Mouse (Mus musculus) lung, adult 2 months (tissue): ENCODE measurements around the gene Vps8. TPM values are rescaled to one million over a fixed set of nuclear protein-coding genes. Genes with fewer than 3 reads are reported as not detected.

Source experiments
- DNase-seq: peaks from one replicate; pipeline ENCODE4 v3.0.0; 2022
- H3K4me1 ChIP-seq: fragments of 200-500 bp; 2 replicates; pipeline ENCODE4 v1.6.1; 2011; ENCODE audit warnings: low read length; ENCODE audit not compliant: control insufficient read depth, insufficient read depth
- H3K4me3 ChIP-seq: fragments of 200-500 bp; replicated peaks from 2 replicates; pipeline ENCODE3; 2011; ENCODE audit warnings: low read depth, mild to moderate bottlenecking, control low read depth, low read length; ENCODE audit errors: extremely low read depth
- CTCF ChIP-seq: fragments of 200-500 bp; IDR thresholded peaks from 2 replicates; pipeline ENCODE4 v1.5.1; 2011; ENCODE audit warnings: mild to moderate bottlenecking, low read length, control low read depth; ENCODE audit not compliant: insufficient read depth
- POLR2A ChIP-seq: fragments of 200-500 bp; IDR thresholded peaks from 2 replicates; pipeline ENCODE4 v1.6.1; 2011; ENCODE audit warnings: low read depth, mild to moderate bottlenecking, control low read depth, low read length, borderline replicate concordance; ENCODE audit errors: extremely low read depth
- WGBS: fragments of 180-500 bp; shearing (Covaris S2); methylation state at CpG from one replicate; pipeline ENCODE4 v1.1.7; 2018; 5-methylcytosine and 5-hydroxymethylcytosine counted together
- polyA plus RNA-seq: library from polyadenylated mRNA; depleted of rRNA; stranded (reverse); fragments of >200 nt; gene quantifications from 2 replicates; pipeline ENCODE4 v1.2.3, GENCODE M21; 2012

The Vps8 gene
- polyA plus RNA-seq, 1 experiment = 13.9 TPM

DNA sequence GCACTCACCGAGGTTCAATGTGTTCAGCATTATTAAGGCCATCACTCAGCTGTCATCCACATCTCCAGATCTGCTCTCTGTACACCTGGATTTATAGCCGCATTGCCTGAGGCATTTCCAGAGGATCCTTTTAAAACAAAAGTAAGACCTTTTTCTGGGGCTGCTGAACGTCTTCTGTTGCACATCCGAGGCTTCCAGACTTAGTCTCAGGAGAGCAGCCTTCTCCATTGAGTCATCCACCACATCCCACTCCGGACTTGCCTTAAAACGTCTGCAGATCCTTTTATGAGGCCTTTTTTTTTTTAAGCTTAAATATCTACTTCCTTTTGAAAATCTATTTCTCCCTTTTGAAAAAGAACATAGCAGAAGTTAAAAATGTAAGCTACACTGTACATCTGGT is 172.6 kb downstream of the Vps8 start:
- no peak for DNase-seq
- no peak for TF ChIP-seq CTCF
- TF ChIP-seq POLR2A = no peak
- H3K4me1 ChIP-seq = peaks cover 4% of the 10 kb centered on the region; the same call in 1 of the 2 replicates
- 71% methylated on average over 6 of the region's 6 CpGs for WGBS
- H3K4me3 ChIP-seq = no peak overlapping the region

DNA sequence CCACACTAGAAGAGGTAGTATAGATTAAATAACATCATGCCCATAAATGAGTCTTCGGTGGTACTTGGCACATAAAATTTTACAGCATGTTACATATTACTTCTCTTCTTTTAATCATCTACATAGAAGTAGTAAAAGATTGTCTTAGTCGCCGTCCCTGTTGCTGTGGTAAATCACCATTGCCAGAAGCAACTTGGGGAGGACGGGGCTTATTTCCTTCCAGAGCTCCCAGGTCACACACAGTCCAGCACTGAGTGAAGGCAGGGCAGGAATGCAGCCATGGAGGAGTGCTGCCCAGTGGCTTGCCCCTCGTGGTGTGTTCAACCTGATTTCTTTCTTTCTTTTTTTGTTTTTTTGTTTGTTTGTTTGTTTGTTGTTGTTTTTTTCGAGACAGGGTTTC is 181.4 kb downstream of the Vps8 start:
- 92% methylated on average over 6 of the region's 6 CpGs for WGBS
- no peak for TF ChIP-seq POLR2A
- TF ChIP-seq CTCF = no peak
- DNase-seq = no peak
- Histone ChIP-seq H3K4me3 (no peak overlapping the region), H3K4me1 (no peaks in the 10 kb centered on the region)

DNA sequence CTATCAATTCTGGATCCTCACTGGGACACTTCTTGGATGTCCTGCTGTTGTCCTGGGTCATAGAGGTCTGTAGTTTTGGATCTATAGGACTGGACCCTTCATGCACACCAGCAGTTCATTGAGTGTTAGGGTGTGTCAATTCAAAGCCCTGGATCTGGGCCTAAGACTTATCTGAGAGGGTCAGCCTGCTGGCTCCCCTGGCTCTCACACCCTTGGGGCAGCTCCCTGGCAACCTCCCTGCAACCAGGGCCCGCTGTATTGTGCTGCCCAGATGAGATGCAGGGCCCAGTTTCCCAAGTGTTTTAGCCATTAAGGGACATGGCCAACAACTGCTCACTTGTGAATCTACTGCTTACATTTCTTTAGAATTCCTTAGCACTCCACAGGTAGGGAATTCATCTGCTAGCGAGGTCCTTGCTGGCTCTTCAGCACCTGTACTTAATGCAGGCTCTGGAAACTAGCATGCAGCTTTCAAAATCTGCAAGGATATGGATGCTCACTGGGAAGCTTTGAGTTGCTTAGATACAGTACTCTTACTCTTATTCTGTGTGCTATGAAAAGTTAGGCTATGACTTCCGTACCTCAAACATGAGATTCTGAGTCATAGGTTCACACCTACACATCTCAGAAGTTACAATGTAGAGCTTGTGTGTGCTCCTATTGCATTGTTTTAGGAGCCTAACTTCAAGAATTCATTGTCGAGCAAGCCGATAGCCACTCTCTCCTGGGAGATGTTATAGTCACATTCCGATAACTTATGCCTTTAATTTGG is 183.5 kb downstream of the Vps8 start:
- Histone ChIP-seq H3K4me3 (no peak overlapping the region), H3K4me1 (no peaks in the 10 kb centered on the region)
- WGBS = 67% methylated on average over 6 of the region's 6 CpGs
- DNase-seq = no peak
- no peak for TF ChIP-seq CTCF
- no peak for TF ChIP-seq POLR2A

DNA sequence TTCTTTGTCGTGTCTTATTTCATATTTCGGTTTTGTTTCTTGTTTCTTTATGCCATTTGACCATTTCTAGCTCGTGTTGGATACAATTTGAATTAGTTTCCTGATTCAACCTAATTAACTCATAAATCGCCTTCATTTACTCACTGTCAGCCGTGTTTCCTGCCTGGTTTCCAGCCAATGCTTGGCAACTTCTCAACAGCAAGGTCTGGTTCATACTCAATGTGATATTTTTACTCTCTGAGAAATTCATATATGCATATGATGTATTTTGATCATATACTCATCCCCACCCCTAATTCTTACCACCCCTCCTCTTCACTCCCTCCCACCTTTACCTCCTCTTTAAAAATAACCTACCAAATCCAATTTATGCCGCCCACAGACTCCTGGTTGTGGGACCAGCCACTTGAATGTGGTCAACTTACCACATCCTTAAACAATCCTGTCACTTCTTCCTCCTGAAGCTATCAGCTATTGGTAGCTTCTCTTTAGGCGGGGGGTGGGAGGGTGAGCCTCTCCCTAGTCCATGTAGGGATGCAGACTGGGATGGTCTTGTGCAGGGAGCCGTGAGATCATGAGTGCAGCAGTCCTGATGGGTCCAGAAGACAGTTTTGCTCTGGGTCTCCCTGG is 184.2 kb downstream of the Vps8 start:
- 63% methylated on average over 8 of the region's 8 CpGs for WGBS
- no peak for TF ChIP-seq CTCF
- TF ChIP-seq POLR2A = no peak
- no peak overlapping the region for H3K4me3 ChIP-seq
- no peak for DNase-seq
- H3K4me1 ChIP-seq = no peaks in the 10 kb centered on the region

DNA sequence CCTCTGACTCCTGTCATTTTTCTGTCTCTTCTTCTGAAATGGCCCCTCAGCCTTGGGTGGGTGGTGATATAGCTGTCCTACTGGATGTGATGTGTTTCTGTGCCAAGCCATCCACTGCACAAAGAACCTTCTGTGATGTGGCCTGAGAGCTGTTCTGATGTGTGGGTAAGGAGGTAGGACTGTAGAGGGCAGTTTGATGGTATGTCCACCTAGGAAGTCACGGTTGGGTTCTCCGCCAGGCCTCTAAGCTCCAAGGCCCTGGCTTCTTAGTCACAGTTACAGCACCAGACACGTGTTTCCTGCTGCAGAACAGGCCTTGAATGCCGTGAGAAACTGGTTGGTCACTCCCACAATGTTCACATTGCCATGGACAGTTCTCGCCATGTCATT is 184.7 kb downstream of the Vps8 start:
- TF ChIP-seq POLR2A (no peak), CTCF (no peak)
- no peak overlapping the region for H3K4me3 ChIP-seq
- no peak for DNase-seq
- WGBS = 75% methylated on average over 5 of the region's 5 CpGs
- H3K4me1 ChIP-seq = no peaks in the 10 kb centered on the region

DNA sequence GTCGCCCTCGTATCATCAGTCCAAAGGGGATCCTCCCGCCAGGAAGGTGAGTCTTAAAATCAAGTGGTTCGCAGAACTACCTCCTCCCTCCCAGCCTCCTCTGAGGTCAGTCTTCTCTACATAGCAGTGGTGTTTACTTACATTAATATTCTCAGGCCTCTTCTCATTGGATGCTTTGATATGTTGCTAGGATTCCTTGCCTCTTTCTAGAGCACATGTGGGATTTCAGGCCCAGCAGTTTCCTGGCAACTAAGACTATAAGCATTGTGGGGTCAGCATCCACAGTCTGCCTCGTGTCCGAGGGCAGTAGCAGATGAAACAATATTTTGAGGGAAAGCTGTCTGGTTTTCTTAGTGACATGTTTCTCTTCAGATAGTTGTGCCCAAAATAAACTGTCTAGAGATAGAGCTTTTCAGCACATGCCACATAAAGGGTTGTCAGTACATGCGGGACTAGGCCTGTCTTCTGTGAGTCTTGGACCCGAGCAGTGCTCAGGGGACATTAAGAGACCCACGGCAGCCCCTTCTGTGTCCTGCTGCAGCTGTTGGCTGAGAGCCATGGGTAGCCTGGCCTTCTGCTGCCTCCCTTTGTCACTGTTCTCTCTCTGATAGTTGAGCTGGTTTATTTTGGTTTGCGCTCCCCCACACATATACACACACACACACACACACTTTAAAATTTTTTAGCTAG is 185.4 kb downstream of the Vps8 start:
- Histone ChIP-seq H3K4me1 (no peaks in the 10 kb centered on the region), H3K4me3 (no peak overlapping the region)
- 70% methylated on average over 10 of the region's 10 CpGs for WGBS
- TF ChIP-seq CTCF (no peak), POLR2A (no peak)
- DNase-seq = no peak

DNA sequence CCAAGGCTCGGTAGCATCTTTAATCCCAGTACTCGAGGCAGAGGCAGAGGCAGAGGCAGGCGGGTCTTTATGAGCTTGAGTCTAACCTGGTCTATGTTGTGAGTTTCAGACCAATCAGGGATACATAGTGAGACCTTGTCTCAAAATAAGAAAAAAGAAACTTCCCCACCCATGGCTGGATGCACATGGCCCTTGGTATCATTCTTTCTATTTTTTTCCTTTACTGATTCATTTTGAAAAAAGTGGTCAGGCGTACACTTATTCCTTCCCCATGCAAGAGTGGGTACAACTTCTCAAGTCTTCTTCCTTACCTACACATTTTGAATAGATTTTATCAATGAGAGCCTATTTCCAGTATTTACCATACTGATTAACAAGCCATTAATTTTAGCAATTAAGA is 187.6 kb downstream of the Vps8 start:
- H3K4me1 ChIP-seq = no peaks in the 10 kb centered on the region
- WGBS = 97% methylated on average over 4 of the region's 4 CpGs
- no peak for TF ChIP-seq POLR2A
- TF ChIP-seq CTCF = no peak
- no peak overlapping the region for H3K4me3 ChIP-seq
- DNase-seq = no peak

DNA sequence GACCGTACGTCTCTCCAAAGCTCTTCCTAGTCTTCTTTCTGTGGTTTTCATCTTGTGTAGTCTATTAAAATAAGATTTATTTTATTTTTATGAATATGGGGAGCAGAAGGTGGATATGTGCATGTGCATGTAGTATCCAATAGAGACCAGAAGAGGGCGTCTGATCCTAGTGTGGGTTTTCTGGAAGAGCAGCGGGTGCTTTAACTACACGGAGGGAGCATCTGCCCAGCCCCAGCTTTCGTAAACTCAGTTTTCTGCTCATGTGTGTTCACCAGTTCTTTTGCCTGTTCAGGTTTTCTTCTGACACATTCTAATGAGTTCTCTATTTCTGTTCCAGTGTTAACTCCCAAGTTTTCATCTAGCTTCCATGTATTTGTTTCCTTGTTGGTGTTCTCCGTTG is 192.9 kb downstream of the Vps8 start:
- H3K4me3 ChIP-seq = no peak overlapping the region
- DNase-seq = no peak
- 52% methylated on average over 7 of the region's 7 CpGs for WGBS
- TF ChIP-seq POLR2A = no peak
- TF ChIP-seq CTCF = peak; percentile 52
- no peaks in the 10 kb centered on the region for H3K4me1 ChIP-seq

DNA sequence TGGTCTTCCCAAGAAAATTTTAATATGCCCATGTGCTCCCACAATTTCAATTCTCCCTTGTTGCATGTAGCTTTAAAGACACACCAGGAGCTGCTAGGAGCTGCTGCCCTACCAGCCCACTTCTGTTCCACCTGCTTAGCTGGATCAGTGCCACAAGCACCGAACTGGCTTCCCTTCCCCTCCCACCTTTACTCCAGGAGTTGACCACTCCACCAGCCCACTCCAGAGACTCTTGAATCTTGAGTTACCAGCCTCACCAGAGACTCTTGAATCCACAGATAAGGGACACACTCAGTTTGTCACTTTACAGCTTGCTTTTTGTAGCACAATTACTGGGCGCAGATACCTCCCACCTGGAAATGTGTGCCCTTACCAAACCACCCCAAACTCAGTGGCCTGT is 197.7 kb downstream of the Vps8 start:
- WGBS = 57% methylated on average over 2 of the region's 2 CpGs

More for the DNA sequence above, 197.7 kb downstream of the Vps8 start:
- TF ChIP-seq CTCF = no peak
- no peak for TF ChIP-seq POLR2A
- Histone ChIP-seq H3K4me1 (no peaks in the 10 kb centered on the region), H3K4me3 (no peak overlapping the region)
- no peak for DNase-seq
